Mouse (Mus musculus): Measurements from ENCODE around the gene P4ha3.

GRCm38 (mm10) chr7:100354984-100355383 is 69.7 kb downstream of the P4ha3 start:
- TF ChIP-seq CTCF (conservative IDR thresholded peaks at IDR 0.05; ENCODE audit: low read length) (no peak), POU5F1 (IDR thresholded peaks at IDR 0.05; ENCODE audit: borderline replicate concordance, low read length) (no peak)

Measured in E14TG2a.4 (cell line).